Mouse (Mus musculus) intestine, postnatal 0 days (tissue): ENCODE results near the gene Acot7. TPM values are rescaled to one million over a fixed set of nuclear protein-coding genes. Genes with fewer than 3 reads are reported as not detected.

ENCODE experiments used
- ATAC-seq: fragments of 200-750 bp; cut with Nextera tagmentation; 2 replicates; pipeline ENCODE4 v1.8.0; 2017; ENCODE audit warnings: mild to moderate bottlenecking, moderate TSS enrichment, moderate library complexity
- H3K27ac ChIP-seq: fragments of 300-500 bp; sonication (generic); 2 replicates; pipeline ENCODE4 v1.5.1; 2014; ENCODE audit warnings: mild to moderate bottlenecking, low read depth, low read length, moderate library complexity
- H3K27me3 ChIP-seq: fragments of 300-500 bp; sonication (generic); replicated peaks from 2 replicates; pipeline ENCODE4 v1.6.1; 2014; ENCODE audit warnings: low read length, mixed read lengths; ENCODE audit not compliant: control insufficient read depth, insufficient read depth
- H3K36me3 ChIP-seq: fragments of 300-500 bp; sonication (generic); 2 replicates; pipeline ENCODE4 v1.6.1; 2014; ENCODE audit warnings: mild to moderate bottlenecking, moderate library complexity; ENCODE audit not compliant: control insufficient read depth, insufficient read depth
- H3K4me1 ChIP-seq: fragments of 300-500 bp; sonication (generic); replicated peaks from 2 replicates; pipeline ENCODE4 v1.6.1; 2014; ENCODE audit warnings: antibody characterized with exemption, low read length, mixed read lengths; ENCODE audit not compliant: control insufficient read depth, insufficient read depth
- H3K4me2 ChIP-seq: fragments of 300-500 bp; sonication (generic); replicated peaks from 2 replicates; pipeline ENCODE4 v1.6.1; 2014; ENCODE audit warnings: low read depth, mild to moderate bottlenecking, moderate library complexity
- H3K4me3 ChIP-seq: fragments of 300-500 bp; sonication (generic); 2 replicates; pipeline ENCODE4 v1.5.1; 2014; ENCODE audit warnings: low read depth, low read length
- H3K9ac ChIP-seq: fragments of 300-500 bp; sonication (generic); 2 replicates; pipeline ENCODE4 v1.6.1; 2014; ENCODE audit warnings: mild to moderate bottlenecking, low read depth, low read length
- H3K9me3 ChIP-seq: fragments of 300-500 bp; sonication (generic); 2 replicates; pipeline ENCODE4 v1.6.1; 2016; ENCODE audit warnings: mixed run types; ENCODE audit not compliant: control insufficient read depth
- CTCF ChIP-seq: sonication (generic); IDR thresholded peaks from 2 replicates; pipeline ENCODE4 v1.5.1; 2016; ENCODE audit warnings: low read depth, mild to moderate bottlenecking, control low read depth, antibody characterized with exemption, moderate library complexity
- WGBS: fragments of 180-500 bp; shearing (Covaris S2); extraction: QIAGEN DNeasy Blood & Tissue Kit; methylation state at CpG from one replicate; pipeline ENCODE4 v1.1.7; 2014; 5-methylcytosine and 5-hydroxymethylcytosine counted together
- polyA plus RNA-seq: library from polyadenylated mRNA; unstranded; fragments of >200 nt; fragmentation: Nextera tagmentation; extraction: Ambion mirVana; gene quantifications from 2 replicates; pipeline ENCODE4 v1.2.1, GENCODE M21; 2015

Acot7 gene
- polyA plus RNA-seq, 1 experiment from 2014 or later = 28.7 TPM

GRCm38 (mm10) chr4:152185137-152185509 is 7.2 kb downstream of the Acot7 start:
- Histone ChIP-seq H3K4me2 (peak overlapping the region; percentile 53), H3K4me3 (peak overlapping the region; percentile 21; the same call in 1 of the 2 replicates), H3K4me1 (0 out of 2 replicates have a peak, but pooled peaks cover 11% of the 10 kb centered on the region), H3K9ac (no peak overlapping the region), H3K36me3 (no peaks in the 10 kb centered on the region), H3K27me3 (no peaks in the 10 kb centered on the region), H3K27ac (peak overlapping the region; percentile 78), H3K9me3 (no peaks in the 10 kb centered on the region)
- ATAC-seq = peak; percentile 51; the same call in 1 of the 2 replicates
- WGBS = 2% methylated on average over 3 of the region's 3 CpGs
- peak; percentile 68 for TF ChIP-seq CTCF

- no peaks in the 10 kb centered on the region for H3K27me3 ChIP-seq
- H3K4me3 ChIP-seq = peak overlapping the region; percentile 21
- H3K36me3 ChIP-seq = no peaks in the 10 kb centered on the region
- peak overlapping the region; percentile 78 for H3K27ac ChIP-seq
- no peaks in the 10 kb centered on the region for H3K9me3 ChIP-seq
- TF ChIP-seq CTCF = no peak
- 0 out of 2 replicates have a peak overlapping the region, but pooled peaks have one; percentile 17 for H3K9ac ChIP-seq
- peak; percentile 61 for ATAC-seq
- 8% methylated on average over 19 of the region's 19 CpGs for WGBS
- H3K4me1 ChIP-seq = 0 out of 2 replicates have a peak, but pooled peaks cover 11% of the 10 kb centered on the region
- H3K4me2 ChIP-seq = peak overlapping the region; percentile 53
Measured at GRCm38 (mm10) chr4:152185510-152186204, 7.7 kb downstream of the Acot7 start.

GRCm38 (mm10) chr4:152186205-152187082 is 8.5 kb downstream of the Acot7 start:
- 41% methylated on average over 14 of the region's 14 CpGs for WGBS
- H3K27ac ChIP-seq = peak overlapping the region; percentile 78

GRCm38 (mm10) chr4:152187142-152187541 is 9.2 kb downstream of the Acot7 start:
- Histone ChIP-seq H3K4me2 (peak overlapping the region; percentile 21; the same call in 1 of the 2 replicates), H3K9ac (no peak overlapping the region), H3K4me3 (no peak overlapping the region), H3K27me3 (no peaks in the 10 kb centered on the region), H3K27ac (peak overlapping the region; percentile 41; the same call in 1 of the 2 replicates), H3K4me1 (0 out of 2 replicates have a peak, but pooled peaks cover 11% of the 10 kb centered on the region), H3K9me3 (no peaks in the 10 kb centered on the region), H3K36me3 (no peaks in the 10 kb centered on the region)
- WGBS = 78% methylated on average over 9 of the region's 9 CpGs
- TF ChIP-seq CTCF = no peak
- ATAC-seq = no peak

More at GRCm38 (mm10) chr4:152186205-152187082, 8.5 kb downstream of the Acot7 start:
- Histone ChIP-seq H3K9me3 (no peaks in the 10 kb centered on the region), H3K27me3 (no peaks in the 10 kb centered on the region), H3K4me3 (peak overlapping the region; percentile 21), H3K9ac (0 out of 2 replicates have a peak overlapping the region, but pooled peaks have one; percentile 17), H3K4me1 (0 out of 2 replicates have a peak, but pooled peaks cover 11% of the 10 kb centered on the region), H3K36me3 (no peaks in the 10 kb centered on the region), H3K4me2 (peak overlapping the region; percentile 53)
- no peak for TF ChIP-seq CTCF
- ATAC-seq = no peak

- WGBS = 90% methylated on average over 2 of the region's 2 CpGs
- no peak overlapping the region for H3K27ac ChIP-seq
Measured at GRCm38 (mm10) chr4:152188651-152189050, 10.7 kb downstream of the Acot7 start.

GRCm38 (mm10) chr4:152189071-152189470 is 11.1 kb downstream of the Acot7 start:
- Histone ChIP-seq H3K27ac (no peak overlapping the region), H3K4me2 (no peak overlapping the region), H3K9ac (no peak overlapping the region), H3K27me3 (no peaks in the 10 kb centered on the region), H3K36me3 (no peaks in the 10 kb centered on the region), H3K4me3 (no peak overlapping the region), H3K4me1 (0 out of 2 replicates have a peak, but pooled peaks cover 11% of the 10 kb centered on the region), H3K9me3 (no peaks in the 10 kb centered on the region)
- no peak for TF ChIP-seq CTCF
- no peak for ATAC-seq
- WGBS = 88% methylated on average over 6 of the region's 6 CpGs

More at GRCm38 (mm10) chr4:152188651-152189050, 10.7 kb downstream of the Acot7 start:
- no peak for ATAC-seq
- TF ChIP-seq CTCF = no peak
- Histone ChIP-seq H3K4me2 (no peak overlapping the region), H3K4me3 (no peak overlapping the region), H3K27me3 (no peaks in the 10 kb centered on the region), H3K36me3 (no peaks in the 10 kb centered on the region), H3K9me3 (no peaks in the 10 kb centered on the region), H3K9ac (no peak overlapping the region), H3K4me1 (0 out of 2 replicates have a peak, but pooled peaks cover 11% of the 10 kb centered on the region)
